Mouse (Mus musculus) CD4-positive naive resting alpha-beta T cell, adult 57 days (primary cell): Measurements from ENCODE around the gene Slc29a2. TPM values are rescaled to one million over a fixed set of nuclear protein-coding genes. Genes with fewer than 3 reads are reported as not detected.

Experiments
- total RNA-seq: library from RNA; stranded (reverse); gene quantifications from one replicate; pipeline ENCODE4 v1.2.4, GENCODE M21; 2023

Slc29a2 gene
- 1.9 TPM for total RNA-seq

GRCm38 (mm10) chr19:5023621-5024479 is at the start of gene Slc29a2:
Gene Slc29a2, plus strand, starts transcription at chr19:5023860.

GRCm38 (mm10) chr19:4990256-4990625 is 33.4 kb upstream of the Slc29a2 start, which contains the start of gene Npas4:
Gene Npas4, minus strand, starts transcription at chr19:4990316.

GRCm38 (mm10) chr19:5038709-5039156 is 15.1 kb downstream of the Slc29a2 start, which contains the start of the genes B4gat1 and AC124502.3:
Gene B4gat1, plus strand, starts transcription at chr19:5038826.
Gene AC124502.3, plus strand, starts transcription at chr19:5038891.

GRCm38 (mm10) chr19:5040862-5041523 is 17.3 kb downstream of the Slc29a2 start, which contains the start of gene Brms1:
Gene Brms1, plus strand, starts transcription at chr19:5041354.

GRCm38 (mm10) chr19:5050047-5050905 is 26.6 kb downstream of the Slc29a2 start, which contains the start of gene Rin1:
Gene Rin1, plus strand, starts transcription at chr19:5050481.

GRCm38 (mm10) chr19:5067867-5068569 is 44.4 kb downstream of the Slc29a2 start, which contains the start of gene Cd248:
Gene Cd248, plus strand, starts transcription at chr19:5068078.

Other genes with a start within 250 kb of the Slc29a2 start
- gene Rbm4, start 230.0 kb upstream of the Slc29a2 start, total RNA-seq = 97.2 TPM
- gene Gm21992, start 212.2 kb upstream of the Slc29a2 start, total RNA-seq = 44.3 TPM
- gene Rbm14, start 212.2 kb upstream of the Slc29a2 start, total RNA-seq = 90.1 TPM
- gene Ccs, start 184.5 kb upstream of the Slc29a2 start, total RNA-seq = 52.9 TPM
- gene Ccdc87, start 184.5 kb upstream of the Slc29a2 start, total RNA-seq = not detected
- 7.2 TPM for gene Ctsf, start 168.7 kb upstream of the Slc29a2 start, total RNA-seq
- gene Actn3, start 146.0 kb upstream of the Slc29a2 start, total RNA-seq = not detected
- gene Zdhhc24, start 145.2 kb upstream of the Slc29a2 start, total RNA-seq = 7.0 TPM
- gene Bbs1, start 117.2 kb upstream of the Slc29a2 start, total RNA-seq = 3.3 TPM
- gene Dpp3, start 95.6 kb upstream of the Slc29a2 start, total RNA-seq = 71.9 TPM
- 3.5 TPM for gene Peli3, start 80.7 kb upstream of the Slc29a2 start, total RNA-seq
- 24.5 TPM for gene Mrpl11, start 61.7 kb upstream of the Slc29a2 start, total RNA-seq
- 0.30 TPM for gene Npas4, start 33.5 kb upstream of the Slc29a2 start, total RNA-seq
- gene B4gat1, start 15.0 kb downstream of the Slc29a2 start, total RNA-seq = 4.6 TPM
- 2.0 TPM for gene AC124502.3, start 15.0 kb downstream of the Slc29a2 start, total RNA-seq
- 52.2 TPM for gene Brms1, start 17.5 kb downstream of the Slc29a2 start, total RNA-seq
- 6.4 TPM for gene Rin1, start 26.6 kb downstream of the Slc29a2 start, total RNA-seq
- 0.50 TPM for gene Cd248, start 44.2 kb downstream of the Slc29a2 start, total RNA-seq
- 0.74 TPM for gene Tmem151a, start 61.7 kb downstream of the Slc29a2 start, total RNA-seq
- gene Yif1a, start 64.7 kb downstream of the Slc29a2 start, total RNA-seq = 31.1 TPM
- gene Cnih2, start 74.7 kb downstream of the Slc29a2 start, total RNA-seq = 2.3 TPM
- 103 TPM for gene Rab1b, start 83.2 kb downstream of the Slc29a2 start, total RNA-seq
- gene Klc2, start 94.7 kb downstream of the Slc29a2 start, total RNA-seq = 26.6 TPM
- gene Pacs1, start 249.3 kb downstream of the Slc29a2 start, total RNA-seq = 132 TPM